Mouse (Mus musculus): Measurements from ENCODE around the gene Olfr311. TPM values are rescaled to one million over a fixed set of nuclear protein-coding genes. Genes with fewer than 3 reads are reported as not detected.
"Not testable (repeated sequence)": the region's sequence is repeated elsewhere in the genome, so short reads cannot be mapped to it uniquely, and the experiment has no call there.

The Olfr311 gene
- polyA plus RNA-seq, 1 experiment = 0.06 TPM

DNA sequence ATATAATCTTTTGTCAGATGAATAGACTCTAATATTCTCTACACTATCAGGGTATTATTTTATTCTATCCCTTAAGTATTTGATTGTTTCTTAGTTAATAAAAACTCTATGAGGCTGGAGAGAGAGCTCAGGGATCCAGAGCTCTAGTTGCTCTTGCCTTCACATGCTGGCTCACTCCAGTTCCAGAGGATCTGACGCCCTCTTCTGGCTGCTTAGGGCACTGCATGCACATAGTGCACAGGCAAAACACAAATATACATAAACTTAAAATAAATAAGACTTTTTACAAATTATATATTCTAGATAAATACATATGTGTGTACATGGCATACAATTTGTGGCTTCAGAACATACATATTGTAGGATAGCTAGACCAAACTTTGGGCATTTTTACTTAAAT lies 27.1 kb upstream of the Olfr311 start:
- no peak overlapping the region for H3K27ac ChIP-seq (ENCODE audit: insufficient read depth, low read length)
- TF ChIP-seq POLR2A (IDR thresholded peaks at IDR 0.05; ENCODE audit: extremely low read depth, insufficient read depth, low read length) (no peak), CTCF (IDR thresholded peaks at IDR 0.05; ENCODE audit: extremely low read depth, insufficient read depth, low read length) (no peak)
- H3K4me1 ChIP-seq (ENCODE audit: control insufficient read depth, insufficient read depth, low read length) = no peaks in the 10 kb centered on the region
- H3K4me3 ChIP-seq (ENCODE audit: insufficient read depth, low read length) = no peak overlapping the region

DNA sequence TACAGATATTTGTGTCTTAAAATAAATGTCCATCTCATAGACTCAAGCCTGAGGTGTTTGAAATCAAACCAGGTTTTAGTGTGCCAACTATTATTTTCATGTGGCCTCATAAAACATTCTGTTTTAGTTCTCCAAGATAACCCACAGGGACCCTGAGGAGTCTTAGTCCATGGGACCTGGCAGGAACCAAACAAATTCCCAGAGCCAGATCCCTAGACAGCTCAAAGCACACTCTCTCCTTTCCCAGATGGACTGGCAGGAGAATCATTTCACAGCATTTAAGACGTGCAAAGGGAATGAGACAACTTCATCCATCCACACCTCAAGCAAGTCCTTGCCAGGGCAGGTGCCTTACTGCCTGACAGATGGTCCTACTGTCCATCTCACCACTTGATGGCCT lies 24.4 kb upstream of the Olfr311 start, which contains the start of gene Olfr313:
Gene Olfr313 (plus strand): TSS at position 301 of the 400 bp plus-strand sequence.
- H3K4me1 ChIP-seq (ENCODE audit: control insufficient read depth, insufficient read depth, low read length); H3K4me3 ChIP-seq (ENCODE audit: insufficient read depth, low read length); H3K27ac ChIP-seq (ENCODE audit: insufficient read depth, low read length): not testable (repeated sequence)

DNA sequence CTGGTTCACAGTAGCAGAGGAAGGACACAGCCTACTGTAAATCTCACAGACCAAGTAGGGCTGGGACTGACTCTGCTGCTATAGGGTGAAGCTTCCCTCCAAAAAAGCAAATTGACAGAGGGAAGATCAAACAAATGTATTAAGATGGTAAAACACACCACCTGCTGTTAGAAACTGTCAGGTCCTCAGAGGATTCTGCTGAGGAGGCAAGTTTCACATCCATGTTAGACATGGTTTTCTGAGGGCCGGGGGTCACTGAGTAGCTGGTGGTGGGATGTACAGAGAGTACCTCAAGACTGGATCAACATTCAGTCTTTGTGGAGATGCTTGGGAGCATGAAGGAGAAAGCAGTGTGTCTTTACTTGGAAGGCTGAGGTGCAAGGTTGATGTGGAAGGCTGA lies 23.4 kb upstream of the Olfr311 start:
- TF ChIP-seq CTCF (IDR thresholded peaks at IDR 0.05; ENCODE audit: extremely low read depth, insufficient read depth, low read length) (no peak), POLR2A (IDR thresholded peaks at IDR 0.05; ENCODE audit: extremely low read depth, insufficient read depth, low read length) (no peak)
- Histone ChIP-seq H3K4me1 (ENCODE audit: control insufficient read depth, insufficient read depth, low read length) (no peaks in the 10 kb centered on the region), H3K4me3 (ENCODE audit: insufficient read depth, low read length) (no peak overlapping the region), H3K27ac (ENCODE audit: insufficient read depth, low read length) (no peak overlapping the region)

GRCm38 (mm10) chr11:58828937-58829336 lies 10.1 kb upstream of the Olfr311 start, which contains the start of gene Olfr312:
TSS of gene Olfr312 (plus strand) at chr11:58829237.
- not testable (repeated sequence) for H3K4me3 ChIP-seq (ENCODE audit: insufficient read depth, low read length); H3K4me1 ChIP-seq (ENCODE audit: control insufficient read depth, insufficient read depth, low read length); H3K27ac ChIP-seq (ENCODE audit: insufficient read depth, low read length)

GRCm38 (mm10) chr11:58829764-58830163 lies 9.3 kb upstream of the Olfr311 start:
- Histone ChIP-seq H3K4me1 (ENCODE audit: control insufficient read depth, insufficient read depth, low read length) (no peaks in the 10 kb centered on the region), H3K4me3 (ENCODE audit: insufficient read depth, low read length) (no peak overlapping the region), H3K27ac (ENCODE audit: insufficient read depth, low read length) (no peak overlapping the region)
- TF ChIP-seq CTCF (IDR thresholded peaks at IDR 0.05; ENCODE audit: extremely low read depth, insufficient read depth, low read length) (no peak), POLR2A (IDR thresholded peaks at IDR 0.05; ENCODE audit: extremely low read depth, insufficient read depth, low read length) (no peak)

DNA sequence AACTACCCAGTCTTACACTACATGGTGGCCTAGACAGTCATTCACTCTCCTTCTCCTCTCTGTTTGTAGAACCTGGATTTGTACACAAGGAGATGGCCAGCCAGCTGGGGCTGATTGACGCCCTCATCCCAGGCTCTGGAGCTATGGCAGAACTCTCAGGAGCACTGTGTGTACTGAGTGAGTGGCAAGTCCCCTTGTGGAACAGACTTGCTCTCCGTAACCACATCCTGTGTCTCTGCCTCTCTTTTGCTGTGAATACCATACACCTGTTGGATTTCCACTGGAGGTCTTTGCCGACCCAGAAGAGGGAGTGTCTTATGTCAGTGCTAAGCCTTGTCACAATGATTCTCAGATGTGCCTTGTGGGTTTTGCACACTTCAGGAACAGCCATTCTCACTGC lies 6.5 kb upstream of the Olfr311 start:
- not testable (repeated sequence) for H3K4me1 ChIP-seq (ENCODE audit: control insufficient read depth, insufficient read depth, low read length); H3K4me3 ChIP-seq (ENCODE audit: insufficient read depth, low read length); H3K27ac ChIP-seq (ENCODE audit: insufficient read depth, low read length)

GRCm38 (mm10) chr11:58846919-58847461 lies 7.9 kb downstream of the Olfr311 start, which contains the start of gene Gm12258:
TSS of gene Gm12258 (plus strand) at chr11:58847158.
- TF ChIP-seq CTCF (IDR thresholded peaks at IDR 0.05; ENCODE audit: extremely low read depth, insufficient read depth, low read length) (no peak), POLR2A (IDR thresholded peaks at IDR 0.05; ENCODE audit: extremely low read depth, insufficient read depth, low read length) (peak; percentile 85)
- H3K4me3 ChIP-seq (ENCODE audit: insufficient read depth, low read length) = peak within 1 kb of the TSS; percentile 72
- peak within 1 kb of the TSS; percentile 32; the same call in 1 of the 2 replicates for H3K27ac ChIP-seq (ENCODE audit: insufficient read depth, low read length)
- H3K4me1 ChIP-seq (ENCODE audit: control insufficient read depth, insufficient read depth, low read length) = peaks cover 6% of the 10 kb centered on the region

DNA sequence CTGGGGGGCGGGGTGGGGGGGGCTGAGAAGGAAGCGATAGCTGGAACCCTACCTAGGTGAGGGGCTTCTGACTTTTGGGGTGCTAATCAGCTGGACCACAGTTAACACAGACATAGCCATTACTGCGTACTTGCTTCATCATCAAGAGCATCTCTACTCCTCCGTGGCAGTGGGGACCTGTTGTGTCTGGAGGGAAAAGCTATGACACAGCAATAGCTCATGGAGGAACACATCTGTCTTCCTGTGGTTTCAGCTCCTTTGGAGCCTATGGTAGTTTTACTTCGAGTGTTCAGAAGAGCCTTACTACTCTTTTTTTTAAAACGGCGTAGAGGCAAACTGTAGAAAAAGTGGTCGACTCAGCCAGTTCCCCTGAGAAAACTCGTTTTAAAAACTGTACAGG lies 8.6 kb downstream of the Olfr311 start:
- no peak overlapping the region for H3K27ac ChIP-seq (ENCODE audit: insufficient read depth, low read length)
- peak overlapping the region; percentile 72 for H3K4me3 ChIP-seq (ENCODE audit: insufficient read depth, low read length)
- H3K4me1 ChIP-seq (ENCODE audit: control insufficient read depth, insufficient read depth, low read length) = peaks cover 6% of the 10 kb centered on the region
- TF ChIP-seq POLR2A (IDR thresholded peaks at IDR 0.05; ENCODE audit: extremely low read depth, insufficient read depth, low read length) (no peak), CTCF (IDR thresholded peaks at IDR 0.05; ENCODE audit: extremely low read depth, insufficient read depth, low read length) (no peak)

DNA sequence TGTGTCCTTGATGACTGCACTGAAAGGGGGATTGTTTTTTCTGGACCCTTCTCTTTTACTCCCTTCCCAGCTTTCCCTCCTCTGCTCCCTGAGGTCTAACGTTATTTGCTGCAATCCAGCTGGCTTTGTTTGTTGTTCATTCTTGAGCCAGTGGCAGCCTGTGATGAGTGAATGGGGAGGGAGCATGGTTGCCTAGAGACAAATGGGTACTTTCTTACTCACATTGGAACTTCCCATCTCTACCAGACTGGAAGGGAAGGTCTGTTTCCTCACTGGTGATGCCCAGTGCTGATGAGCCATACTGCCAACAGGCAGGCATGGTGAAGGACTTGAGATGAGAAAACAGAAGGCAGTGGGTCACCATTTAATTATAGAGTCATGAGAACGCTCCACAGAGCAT lies 10.7 kb downstream of the Olfr311 start:
- Histone ChIP-seq H3K4me1 (ENCODE audit: control insufficient read depth, insufficient read depth, low read length) (peaks cover 6% of the 10 kb centered on the region), H3K27ac (ENCODE audit: insufficient read depth, low read length) (no peak overlapping the region), H3K4me3 (ENCODE audit: insufficient read depth, low read length) (no peak overlapping the region)
- TF ChIP-seq POLR2A (IDR thresholded peaks at IDR 0.05; ENCODE audit: extremely low read depth, insufficient read depth, low read length) = no peak
- TF ChIP-seq CTCF (IDR thresholded peaks at IDR 0.05; ENCODE audit: extremely low read depth, insufficient read depth, low read length) = no peak

- TF ChIP-seq CTCF (IDR thresholded peaks at IDR 0.05; ENCODE audit: extremely low read depth, insufficient read depth, low read length) (no peak), POLR2A (IDR thresholded peaks at IDR 0.05; ENCODE audit: extremely low read depth, insufficient read depth, low read length) (no peak)
- Histone ChIP-seq H3K27ac (ENCODE audit: insufficient read depth, low read length) (no peak overlapping the region), H3K4me3 (ENCODE audit: insufficient read depth, low read length) (no peak overlapping the region), H3K4me1 (ENCODE audit: control insufficient read depth, insufficient read depth, low read length) (no peaks in the 10 kb centered on the region)
Observed at GRCm38 (mm10) chr11:58860744-58861143, 21.7 kb downstream of the Olfr311 start.
